Comparison of ENCODE assay signal across 9 mouse cellular contexts in genomic region chr16:22504851-22505250, GRCm38 (mm10).
A peak's percentile ranks its signal among the peaks of the same experiment; 100 is the strongest.
DNase-seq lines count a peak whose midpoint lies in the region; ATAC-seq lines count a peak whose summit lies in the region.
"Had no signal": no experiment of that assay in that cellular context is flagged by ENCODE, and none has a peak within 500 bp of the region (broad histone marks: within the 10 kb centered on the region; RNA-seq: fewer than 3 reads in every experiment).

No protein-coding gene starts in this region.

- intact Hi-C loops in heart, postnatal 14 days (cut with DNase I) = no loop called here

- no peak overlapping the region for H3K4me3 ChIP-seq in embryonic facial prominence, embryonic 11.5 days (ENCODE audit: low read depth, low read length)
- no peak overlapping the region for H3K4me3 ChIP-seq in limb, embryonic 12.5 days (replicated peaks)
- H3K4me3 ChIP-seq in stomach, embryonic 16.5 days (replicated peaks; ENCODE audit: low read length) = no peak overlapping the region
- H3K4me3 ChIP-seq: midbrain, embryonic 12.5 days had no signal

- H3K36me3 ChIP-seq in embryonic facial prominence, embryonic 11.5 days (replicated peaks; ENCODE audit: control insufficient read depth, insufficient read depth, low read depth, low read length) = no peaks in the 10 kb centered on the region
- no peaks in the 10 kb centered on the region for H3K36me3 ChIP-seq in limb, embryonic 12.5 days
- no peaks in the 10 kb centered on the region for H3K36me3 ChIP-seq in stomach, embryonic 16.5 days (ENCODE audit: control insufficient read depth, insufficient read depth, low read length)
- H3K36me3 ChIP-seq: midbrain, embryonic 12.5 days had no signal

- H3K9ac ChIP-seq in embryonic facial prominence, embryonic 11.5 days (replicated peaks; ENCODE audit: low read length) = no peak overlapping the region
- H3K9ac ChIP-seq in limb, embryonic 12.5 days (replicated peaks) = no peak overlapping the region
- no peak overlapping the region for H3K9ac ChIP-seq in stomach, embryonic 16.5 days (ENCODE audit: low read length)
- H3K9ac ChIP-seq: midbrain, embryonic 12.5 days had no signal

- no peak overlapping the region for H3K27ac ChIP-seq in embryonic facial prominence, embryonic 11.5 days (replicated peaks; ENCODE audit: low read depth, low read length)
- H3K27ac ChIP-seq in limb, embryonic 12.5 days = 0 out of 2 replicates have a peak overlapping the region, but pooled peaks have one; percentile 12
- H3K27ac ChIP-seq in stomach, embryonic 16.5 days (ENCODE audit: low read length) = no peak overlapping the region
- H3K27ac ChIP-seq: midbrain, embryonic 12.5 days had no signal

- peak; percentile 78 to 79 for DNase-seq in adrenal gland, adult (ENCODE audit: inconsistent age in 2 of 2, low spot score in 1 of 2)
- DNase-seq in adrenal gland, postnatal 4 days (ENCODE audit: low spot score in 2 of 2) = no peak
- DNase-seq in ES-CJ7 (ENCODE audit: low read depth, low spot score) = peak; percentile 59
- DNase-seq in embryonic facial prominence, embryonic 11.5 days (ENCODE audit: low spot score) = peak; percentile 44
- peak; percentile 60 to 69 for DNase-seq in heart, postnatal 14 days
- no peak for DNase-seq in thymus, postnatal 25 days

- WGBS in embryonic facial prominence, embryonic 11.5 days = 23% methylated on average over 8 of the region's 8 CpGs
- 25% methylated on average over 8 of the region's 8 CpGs for WGBS in limb, embryonic 12.5 days
- WGBS in stomach, embryonic 16.5 days = 40% methylated on average over 8 of the region's 8 CpGs

- no peak; the same call in 1 of the 2 replicates for ATAC-seq in embryonic facial prominence, embryonic 11.5 days (replicated peaks; ENCODE audit: insufficient number of reproducible peaks, low FRiP score, low TSS enrichment, low read depth)
- peak; percentile 37; the same call in 1 of the 2 replicates for ATAC-seq in limb, embryonic 12.5 days (ENCODE audit: insufficient number of reproducible peaks, insufficient read depth, low FRiP score, low TSS enrichment, low read depth)
- peak; percentile 79; the same call in 1 of the 2 replicates for ATAC-seq in stomach, embryonic 16.5 days (ENCODE audit: insufficient read depth, low FRiP score)

- no peaks in the 10 kb centered on the region; the same call in 1 of the 2 replicates for H3K4me1 ChIP-seq in embryonic facial prominence, embryonic 11.5 days (ENCODE audit: control insufficient read depth, insufficient read depth, low read length)
- H3K4me1 ChIP-seq in limb, embryonic 12.5 days (replicated peaks) = peaks cover 23% of the 10 kb centered on the region
- H3K4me1 ChIP-seq in stomach, embryonic 16.5 days (ENCODE audit: control insufficient read depth, insufficient read depth, low read length) = peaks cover 11% of the 10 kb centered on the region; the same call in 1 of the 2 replicates
- H3K4me1 ChIP-seq: midbrain, embryonic 12.5 days had no signal

- no peaks in the 10 kb centered on the region for H3K9me3 ChIP-seq in embryonic facial prominence, embryonic 11.5 days (replicated peaks; ENCODE audit: control insufficient read depth, low read length)
- H3K9me3 ChIP-seq in limb, embryonic 12.5 days = no peaks in the 10 kb centered on the region
- H3K9me3 ChIP-seq in stomach, embryonic 16.5 days (replicated peaks; ENCODE audit: control insufficient read depth, low read length) = no peaks in the 10 kb centered on the region
- H3K9me3 ChIP-seq: midbrain, embryonic 12.5 days had no signal

- H3K27me3 ChIP-seq in embryonic facial prominence, embryonic 11.5 days (ENCODE audit: control insufficient read depth, insufficient read depth, low read length) = no peaks in the 10 kb centered on the region
- H3K27me3 ChIP-seq in limb, embryonic 12.5 days = no peaks in the 10 kb centered on the region
- H3K27me3 ChIP-seq in stomach, embryonic 16.5 days (ENCODE audit: control insufficient read depth, insufficient read depth, low read length) = no peaks in the 10 kb centered on the region
- H3K27me3 ChIP-seq: midbrain, embryonic 12.5 days had no signal

- no peak overlapping the region for H3K4me2 ChIP-seq in embryonic facial prominence, embryonic 11.5 days (ENCODE audit: low read depth, low read length)
- no peak overlapping the region for H3K4me2 ChIP-seq in limb, embryonic 12.5 days
- H3K4me2 ChIP-seq in stomach, embryonic 16.5 days (ENCODE audit: low read depth, low read length) = no peak overlapping the region
- H3K4me2 ChIP-seq: midbrain, embryonic 12.5 days had no signal

Comparison
In these comparisons a context has a peak if more than half of its experiments do, and no peak if none do; other contexts are left out.
1. DNase-seq: peak in adrenal gland, adult (2 of 2), ES-CJ7 (single experiment), embryonic facial prominence, embryonic 11.5 days (single experiment) and heart, postnatal 14 days (2 of 2); none in adrenal gland, postnatal 4 days (0 of 2) and thymus, postnatal 25 days (single experiment).